Mouse (Mus musculus) MEL-GATA-1-ER (cell line): ENCODE results near the gene Aipl1.
"Not testable (repeated sequence)": the region's sequence is repeated elsewhere in the genome, so short reads cannot be mapped to it uniquely, and the experiment has no call there.

Source experiments
- DNase-seq: peaks from one replicate; pipeline ENCODE4 v3.0.0-alpha.2; 2012; ENCODE audit warnings: low read depth; ENCODE audit errors: extremely low read depth

Gene Aipl1

GRCm38 (mm10) chr11:72016518-72017252 lies 20.6 kb downstream of the Aipl1 start:
- no peak for DNase-seq

DNA sequence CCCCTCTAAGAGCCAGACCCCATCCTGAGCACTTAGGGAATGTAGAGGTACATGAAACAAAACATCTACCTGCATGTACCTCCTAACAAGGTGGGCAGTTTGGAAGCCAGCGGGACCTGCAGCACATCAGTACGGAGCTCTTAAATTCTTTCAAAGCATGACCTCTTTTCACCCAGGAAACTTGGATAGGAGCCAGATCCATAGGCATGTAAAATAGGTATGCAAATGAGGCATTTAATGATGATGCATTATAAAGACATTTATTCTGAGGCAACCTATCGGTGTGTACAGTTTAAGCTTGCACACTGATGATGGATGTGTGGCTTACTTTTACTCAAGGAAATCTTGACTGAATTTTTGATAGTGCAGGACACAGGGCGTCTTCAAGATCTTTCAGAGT lies 22.6 kb downstream of the Aipl1 start:
- no peak for DNase-seq

DNA sequence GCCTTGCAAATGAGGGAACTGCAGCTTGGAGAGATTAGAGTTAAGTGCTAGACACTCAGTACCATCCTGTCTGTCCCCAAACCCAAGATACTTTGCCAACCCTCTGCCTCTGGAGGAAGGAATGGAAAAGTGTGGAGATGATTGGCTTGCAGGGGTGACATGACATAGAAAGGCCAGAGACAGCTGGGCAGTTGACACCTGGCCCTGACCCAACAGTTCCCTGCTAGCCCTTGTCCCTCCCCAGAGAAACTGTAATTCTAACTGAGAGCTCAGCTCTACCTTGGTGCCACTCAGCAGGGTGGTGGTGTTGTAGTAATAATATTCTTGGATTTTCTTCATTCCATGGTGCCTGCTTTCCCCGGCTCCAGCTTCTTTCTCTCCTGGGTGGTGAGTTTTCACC lies 25.4 kb downstream of the Aipl1 start:
- DNase-seq = no peak

DNA sequence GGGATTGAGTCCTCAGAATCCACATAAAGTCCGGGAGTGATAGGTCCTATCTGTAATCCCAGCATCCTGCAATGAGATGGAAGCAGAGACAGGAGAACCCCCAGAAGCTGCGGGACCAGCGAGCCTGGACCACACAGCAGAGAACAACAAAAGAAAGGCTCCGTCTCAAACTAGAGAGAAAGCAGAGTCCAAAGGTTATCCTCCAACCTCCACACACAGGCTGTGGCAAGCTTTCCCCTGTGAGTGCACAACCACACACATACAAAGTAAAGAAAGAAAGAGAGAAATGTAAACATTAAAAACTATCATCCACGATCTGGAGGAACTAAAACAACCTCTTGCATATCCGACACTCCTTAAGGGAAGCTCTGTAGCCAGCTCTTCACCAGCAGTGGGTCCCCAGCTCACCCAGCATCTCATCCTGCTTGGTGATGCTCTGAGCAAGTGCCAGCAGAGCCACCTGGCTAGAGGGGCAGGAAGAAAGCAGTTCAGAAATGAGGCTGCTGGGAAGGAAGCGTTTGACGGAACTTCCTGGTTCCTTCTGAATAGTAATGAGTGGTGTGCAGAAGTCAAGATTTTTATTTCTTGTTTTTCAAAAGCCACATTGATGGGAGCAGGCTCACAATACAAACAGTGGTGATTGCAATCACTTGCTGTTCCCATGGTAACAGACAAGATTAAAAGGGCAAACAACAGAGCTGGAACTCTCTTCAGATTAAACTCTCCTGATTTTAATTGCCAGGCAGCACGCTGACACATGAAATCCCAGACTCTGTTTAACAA lies 26.2 kb downstream of the Aipl1 start:
- DNase-seq = no peak

- no peak for DNase-seq
These were observed 26.9 kb downstream of the Aipl1 start for GRCm38 (mm10) chr11:72010367-72010766.

DNA sequence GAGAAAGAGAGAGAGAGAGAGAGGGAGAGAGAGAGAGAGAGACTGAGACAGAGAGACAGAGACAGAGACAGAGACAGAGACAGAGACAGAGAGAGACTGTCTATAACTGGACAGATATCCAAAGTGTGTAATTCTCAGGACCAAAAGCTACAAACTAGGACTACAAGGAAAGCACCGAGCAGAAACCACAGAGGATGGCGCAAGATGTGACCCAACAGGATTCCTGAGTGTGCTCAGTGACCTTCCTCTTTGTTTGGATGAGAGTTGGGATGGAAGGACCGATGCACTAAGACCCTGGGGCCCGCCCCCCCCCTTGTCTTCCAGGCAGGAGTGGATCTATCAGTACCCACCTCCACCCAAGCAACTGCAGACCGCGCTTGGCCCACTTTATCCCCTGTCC lies 31.8 kb downstream of the Aipl1 start:
- no peak for DNase-seq

DNA sequence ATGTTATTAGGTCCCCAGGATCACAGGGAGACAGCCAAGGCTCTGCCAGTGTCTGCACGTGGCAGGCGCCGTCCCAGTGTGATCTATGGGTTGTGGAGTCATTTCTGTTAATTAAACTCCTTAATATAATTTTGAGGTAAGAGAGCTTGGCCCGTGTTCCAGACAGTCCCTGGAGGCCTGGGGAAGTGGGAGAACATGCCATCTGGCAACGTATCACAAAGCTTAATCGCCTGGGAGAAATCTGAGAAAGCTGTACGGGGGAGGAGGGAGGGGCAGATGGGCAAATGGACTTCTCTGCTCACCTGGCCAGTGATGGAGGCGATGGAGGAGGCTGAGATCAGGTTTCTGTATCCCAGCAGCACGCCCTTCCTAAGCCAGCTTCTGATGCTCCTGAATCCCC lies 34.1 kb downstream of the Aipl1 start:
- DNase-seq = no peak

DNA sequence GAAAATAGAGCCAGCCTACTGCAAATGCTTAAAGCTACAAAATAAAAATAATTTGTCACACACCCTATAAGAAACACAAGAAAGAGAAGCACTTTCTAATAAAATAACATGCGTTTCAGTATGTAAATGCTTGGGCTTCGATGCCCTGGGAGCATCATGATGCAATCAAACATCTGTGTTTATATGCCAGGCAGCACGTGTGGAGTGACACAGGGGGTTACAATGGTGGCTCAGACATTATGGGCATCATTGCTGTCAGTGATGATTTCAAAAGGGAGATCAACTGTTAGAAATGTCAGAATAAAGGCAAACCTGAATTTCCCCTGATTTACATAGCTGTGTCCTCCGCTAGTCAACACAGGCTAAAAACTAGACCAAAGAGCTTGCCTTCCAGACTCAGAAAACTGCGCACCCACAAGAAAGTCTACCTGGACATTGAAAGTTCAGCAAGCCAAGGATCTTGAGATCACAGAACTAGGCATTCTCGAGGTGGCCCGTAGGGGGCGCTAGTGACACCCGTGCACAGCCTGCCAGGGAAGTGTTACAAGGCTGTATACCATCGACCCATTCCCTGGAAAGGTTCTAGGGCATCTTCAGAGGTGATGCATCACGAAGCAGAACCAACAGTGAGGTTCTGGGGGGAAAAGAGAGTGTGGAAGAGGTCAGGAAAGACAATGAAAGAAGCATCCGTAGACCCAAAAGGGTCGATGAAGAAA lies 35.0 kb downstream of the Aipl1 start:
- no peak for DNase-seq

DNA sequence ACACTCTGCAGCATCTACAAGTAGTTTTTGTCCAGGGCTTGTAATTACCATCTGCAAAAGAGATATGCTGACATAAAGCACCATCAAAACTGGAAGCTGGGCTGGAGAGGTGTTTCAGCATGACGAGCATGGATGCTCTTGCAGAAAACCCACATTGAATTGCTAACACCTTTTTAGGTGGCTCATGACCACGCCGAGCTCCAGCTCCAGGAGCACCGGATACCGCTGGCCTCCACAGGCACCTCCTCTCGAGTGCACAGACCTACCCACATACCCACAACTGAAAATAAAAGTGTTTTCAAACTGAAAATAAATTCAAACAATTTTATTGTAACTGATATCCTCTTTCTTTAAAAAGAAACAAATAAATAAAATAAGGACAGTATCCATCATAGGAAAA lies 37.1 kb downstream of the Aipl1 start:
- DNase-seq = no peak

DNA sequence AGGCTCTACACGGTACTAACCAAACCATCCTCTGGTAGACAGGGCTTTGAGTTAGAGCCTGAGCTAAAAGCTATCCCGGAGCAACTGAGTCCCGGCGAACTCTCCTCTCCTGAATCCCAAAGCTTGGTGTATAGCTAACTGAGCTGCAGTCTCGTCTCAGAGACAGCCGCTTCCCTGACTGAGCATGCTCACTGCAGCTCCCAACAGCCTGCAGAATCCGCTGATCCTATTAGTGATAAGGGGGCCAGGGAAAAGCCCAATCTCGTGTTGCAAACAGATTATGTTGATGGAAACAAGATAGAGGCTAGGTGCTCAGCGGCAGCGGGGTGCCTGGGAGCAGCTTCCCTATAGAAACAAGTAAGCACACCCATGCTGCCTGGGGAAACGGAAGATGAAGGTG lies 40.5 kb downstream of the Aipl1 start:
- DNase-seq = no peak

DNA sequence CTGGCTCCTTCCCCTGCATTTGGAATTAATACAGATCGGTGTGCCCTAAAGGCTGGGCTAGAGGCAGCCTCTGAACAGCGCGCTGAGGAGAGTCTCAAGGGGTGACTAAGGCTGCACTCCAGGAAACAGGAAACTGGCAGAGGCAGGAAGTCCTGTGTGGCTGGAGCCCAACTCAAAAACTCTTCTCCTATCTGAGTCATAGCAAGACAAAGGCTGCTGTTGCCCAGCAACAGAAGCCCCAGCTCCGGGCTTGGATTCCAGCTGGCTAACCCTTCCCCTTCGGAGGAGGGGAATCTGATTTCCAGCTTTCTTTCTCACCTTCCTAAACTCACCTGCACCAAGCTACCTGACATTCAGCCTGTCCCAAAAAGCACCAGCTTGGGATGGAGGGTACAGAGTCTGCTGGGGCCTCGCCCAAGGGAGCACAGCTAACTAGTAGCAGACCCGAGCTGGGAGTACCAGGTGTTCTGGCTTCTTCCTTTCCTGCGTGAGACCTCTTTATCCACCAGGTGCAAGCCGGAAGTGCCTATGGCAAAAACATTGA lies 41.3 kb downstream of the Aipl1 start:
- DNase-seq = no peak

DNA sequence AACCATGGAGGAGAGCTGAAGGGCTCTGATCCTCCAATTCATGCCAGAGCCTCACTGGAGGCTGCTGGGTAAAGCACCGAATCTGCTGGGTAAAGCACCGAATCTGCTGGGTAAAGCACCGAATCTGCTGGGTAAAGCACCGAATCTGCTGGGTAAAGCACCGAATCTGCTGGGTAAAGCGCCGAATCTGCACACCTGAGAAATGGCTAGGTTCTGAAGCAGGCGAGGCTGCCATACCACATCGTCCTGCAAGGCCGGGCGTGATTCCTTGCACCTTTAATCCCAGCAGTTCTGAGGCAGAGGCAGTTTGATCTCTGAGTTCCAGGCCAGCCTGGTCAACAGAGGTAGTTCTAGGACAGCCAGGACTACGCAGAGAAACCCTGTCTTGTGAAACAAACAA lies 44.9 kb downstream of the Aipl1 start:
- DNase-seq = no peak

DNA sequence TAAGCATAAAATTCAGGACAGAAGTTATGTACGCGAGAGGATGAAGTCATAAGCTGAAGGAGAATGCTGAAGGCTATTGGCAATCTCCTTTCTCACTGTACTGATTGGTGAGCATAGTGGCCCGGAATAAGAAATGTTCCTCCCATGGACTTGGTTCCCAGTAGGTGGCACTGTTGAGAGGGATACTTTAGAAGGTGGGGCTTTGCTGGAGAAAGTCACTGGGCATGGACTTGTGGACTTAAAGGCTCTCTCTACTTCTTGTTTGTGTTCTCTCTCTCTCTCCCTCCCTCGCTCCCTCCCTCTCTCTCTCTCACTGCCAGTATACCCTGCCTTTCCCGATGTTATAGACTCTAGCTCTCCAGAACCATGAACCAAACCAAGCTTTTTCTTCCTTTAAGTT lies 45.8 kb downstream of the Aipl1 start:
- peak; percentile 2 for DNase-seq

DNA sequence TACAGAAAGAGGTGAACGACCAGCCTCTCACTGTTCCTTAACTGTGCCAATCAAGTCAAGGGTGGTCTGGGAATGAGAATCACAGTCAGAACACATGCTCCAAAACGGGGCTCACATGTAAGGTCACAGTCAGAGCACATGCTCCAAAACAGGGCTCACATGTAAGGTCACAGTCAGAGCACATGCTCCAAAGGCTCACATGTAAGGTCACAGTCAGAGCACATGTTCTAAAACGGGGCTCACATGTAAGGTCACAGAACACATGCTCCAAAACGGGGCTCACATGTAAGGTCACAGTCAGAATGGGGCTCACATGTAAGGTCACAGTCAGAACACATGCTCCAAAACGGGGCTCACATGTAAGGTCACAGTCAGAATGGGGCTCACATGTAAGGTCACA lies 47.9 kb downstream of the Aipl1 start:
- not testable (repeated sequence) for DNase-seq

DNA sequence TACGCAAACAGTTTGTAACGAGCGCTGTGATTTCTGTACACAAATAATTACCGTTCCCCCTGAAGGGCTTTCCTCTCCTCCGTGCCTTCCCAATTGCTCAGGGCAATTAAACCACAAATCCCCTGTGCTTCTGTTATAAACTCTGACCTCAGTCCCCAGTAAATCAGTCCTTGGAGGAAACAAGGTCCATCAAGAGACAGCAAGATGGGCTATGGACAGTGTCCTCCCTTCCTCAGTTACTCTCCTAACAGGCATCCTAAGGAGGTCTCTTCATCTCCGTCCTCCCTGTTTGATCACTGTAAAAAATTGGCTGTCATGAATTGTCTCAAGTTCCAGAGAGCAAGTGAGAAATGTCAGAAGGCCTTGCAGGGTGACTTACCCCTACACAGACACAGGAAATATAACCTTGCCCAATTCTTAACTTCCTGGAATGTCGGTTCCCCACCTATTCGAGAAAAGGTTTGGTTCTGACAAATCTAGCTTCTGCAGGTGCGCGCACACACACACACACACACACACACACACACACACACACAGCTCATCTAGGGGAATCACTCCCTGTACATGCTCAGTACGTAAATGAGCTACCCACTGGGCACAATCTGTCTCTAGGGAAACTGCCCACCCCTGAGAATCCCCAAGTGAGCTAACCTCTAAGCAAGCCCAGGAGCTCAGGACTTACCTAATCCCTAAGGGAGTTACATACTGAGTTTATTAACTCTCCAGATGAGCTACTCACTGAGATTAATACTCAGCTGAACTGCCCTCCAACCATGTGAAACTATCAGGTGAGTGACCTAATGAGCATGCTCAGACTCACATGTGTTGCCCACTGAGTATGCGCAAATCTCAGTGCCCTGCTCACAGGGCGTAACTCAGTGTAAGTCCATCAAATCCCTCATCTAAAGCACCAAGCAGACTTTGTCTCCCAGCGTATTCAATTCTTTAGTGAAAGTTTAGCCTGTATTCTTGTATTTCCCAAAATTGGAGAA lies 49.9 kb downstream of the Aipl1 start:
- DNase-seq = no peak

- no peak for DNase-seq
These were observed 51.5 kb downstream of the Aipl1 start for GRCm38 (mm10) chr11:71985783-71986182.

DNA sequence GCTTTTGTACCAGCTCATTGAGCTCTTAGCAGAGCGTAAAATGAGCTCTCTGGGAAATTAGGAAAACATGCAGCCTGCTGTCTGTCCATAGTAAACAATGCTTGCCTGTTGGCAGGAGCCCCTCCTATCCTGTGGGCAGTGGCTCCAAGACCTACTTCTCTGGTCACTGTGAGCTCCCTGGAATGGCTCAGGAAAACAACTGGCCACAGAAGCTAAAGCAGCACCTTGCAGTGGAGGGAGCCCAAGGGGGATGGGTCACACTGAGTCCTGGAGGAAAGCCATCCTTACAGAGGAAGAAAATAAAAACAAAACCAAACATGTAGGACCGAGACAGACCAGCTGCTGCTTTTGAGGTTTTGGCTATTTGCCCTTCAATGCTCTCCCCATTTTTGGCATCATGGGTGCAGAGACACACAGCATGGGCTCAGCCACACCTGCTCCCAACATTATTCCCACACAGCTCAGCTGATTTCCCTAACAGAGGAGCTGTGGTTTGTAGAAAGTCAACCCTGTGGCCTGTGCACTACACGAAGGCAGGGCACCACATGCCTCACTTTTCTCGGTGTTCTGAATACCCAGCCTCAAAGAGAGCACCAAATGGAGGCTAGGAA lies 52.1 kb downstream of the Aipl1 start:
- no peak for DNase-seq

- no peak for DNase-seq
These were observed 53.2 kb downstream of the Aipl1 start for GRCm38 (mm10) chr11:71984093-71984492.
